Mouse (Mus musculus) brain, embryonic 18.5 days (tissue): ENCODE measurements around the gene Nupr1.

Experiments used
- DNase-seq: peaks from one replicate; pipeline ENCODE4 v3.0.0-alpha.2; 2012; ENCODE audit warnings: low read depth, low spot score

The Nupr1 gene

DNA sequence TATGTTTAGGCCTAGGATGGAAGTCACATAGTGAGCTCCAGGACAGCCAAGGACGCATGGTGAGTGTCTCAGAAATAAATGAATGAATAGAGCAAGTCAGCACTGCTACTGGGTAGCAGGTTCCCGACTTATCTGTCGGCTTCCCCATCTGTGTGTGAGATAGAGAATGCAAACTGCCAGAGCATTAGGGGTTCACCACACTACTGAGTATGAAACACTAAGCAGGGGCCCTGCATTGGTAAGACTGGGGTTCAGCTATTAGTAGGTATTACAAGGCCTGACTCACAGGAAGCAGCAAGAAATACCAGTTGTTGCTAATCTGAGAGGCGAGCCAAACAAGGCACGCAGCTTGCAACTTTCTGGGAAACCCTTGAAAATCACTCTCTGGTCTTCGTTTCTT, 31.7 kb downstream of the Nupr1 start:
- no peak for DNase-seq

GRCm38 (mm10) chr7:126596414-126596813, 34.2 kb downstream of the Nupr1 start:
- DNase-seq, result no peak

DNA sequence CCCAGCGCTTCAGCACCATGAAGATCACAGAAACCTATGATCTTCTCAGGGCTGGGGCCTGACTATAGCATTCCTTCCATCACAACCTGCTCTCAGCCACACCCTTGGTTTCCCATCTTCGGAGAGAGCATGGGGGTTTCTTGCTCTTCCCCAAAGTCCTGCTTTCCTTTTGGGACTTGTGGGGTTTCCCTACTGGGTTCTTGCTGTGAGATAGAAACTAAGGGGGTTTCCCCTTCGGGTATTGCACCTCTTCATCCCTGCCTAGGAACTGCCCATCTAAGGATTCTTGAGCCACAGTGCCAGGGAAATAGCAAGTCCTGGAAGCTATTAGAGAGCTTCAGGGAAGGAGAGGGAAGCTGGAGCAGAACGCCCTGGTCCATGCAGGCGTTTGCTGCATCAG, 34.8 kb downstream of the Nupr1 start:
- no peak for DNase-seq

DNA sequence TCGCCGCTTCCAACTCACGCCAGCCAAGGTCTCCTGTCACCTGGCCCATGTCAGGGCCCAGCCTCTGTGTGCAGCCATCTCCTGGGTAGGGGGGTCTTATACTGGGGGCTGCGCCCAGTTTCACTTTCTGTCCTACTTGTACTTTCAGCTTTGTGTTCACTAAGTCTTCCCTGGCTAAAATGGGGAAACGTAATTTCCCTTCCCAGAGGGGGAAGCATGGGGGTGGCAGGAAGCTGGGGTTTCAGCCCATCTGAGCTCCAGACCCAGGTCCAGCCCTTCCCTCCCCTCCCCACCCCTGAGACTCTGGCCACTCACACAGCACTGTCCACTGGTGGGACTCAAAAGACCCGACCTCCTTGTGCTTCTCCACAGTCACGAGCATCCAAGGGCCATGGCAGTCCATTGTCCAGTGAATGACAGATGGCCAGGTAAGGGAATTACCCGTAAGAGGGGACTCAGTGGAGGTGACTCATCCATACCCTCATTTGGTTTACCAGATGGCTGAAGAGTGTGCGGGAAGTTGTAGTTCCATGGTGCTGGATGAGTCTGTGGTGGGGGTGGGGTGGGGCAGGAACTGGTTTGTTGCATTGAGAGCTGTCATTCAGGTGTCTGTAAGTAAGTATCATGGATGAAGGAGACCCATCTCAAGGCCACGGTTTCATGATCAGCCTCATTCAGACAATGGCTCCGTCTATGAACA, 35.6 kb downstream of the Nupr1 start, which contains the start of gene Il27:
Il27 (minus strand) TSS at position 80 of the 700 bp plus-strand sequence.
- no peak for DNase-seq

GRCm38 (mm10) chr7:126587779-126588178, 42.9 kb downstream of the Nupr1 start:
- DNase-seq, result no peak

GRCm38 (mm10) chr7:126586839-126587238, 43.8 kb downstream of the Nupr1 start:
- no peak for DNase-seq

DNA sequence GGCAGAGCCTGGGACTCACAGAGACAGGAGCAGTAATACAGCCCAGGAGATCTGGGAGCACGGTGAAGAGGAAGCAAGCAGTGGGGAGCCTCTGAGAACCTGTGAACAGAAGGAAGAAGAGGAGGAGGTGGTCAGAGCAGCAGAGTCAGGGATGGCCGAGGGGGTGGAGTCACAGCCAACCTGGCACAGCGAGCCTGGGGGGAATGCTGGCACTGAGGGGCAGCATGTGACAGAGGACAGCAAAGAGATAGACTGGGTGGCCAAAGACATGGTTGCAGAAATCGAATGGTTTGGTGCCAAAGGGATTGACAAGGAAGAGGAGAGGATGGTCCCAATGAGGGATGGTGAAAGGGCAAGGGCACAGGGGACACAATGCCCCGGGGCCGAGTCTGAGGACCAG, 44.9 kb downstream of the Nupr1 start, which contains the start of gene Cln3:
Cln3 (minus strand) TSS at position 101 of the 400 bp plus-strand sequence.
- DNase-seq, result no peak

DNA sequence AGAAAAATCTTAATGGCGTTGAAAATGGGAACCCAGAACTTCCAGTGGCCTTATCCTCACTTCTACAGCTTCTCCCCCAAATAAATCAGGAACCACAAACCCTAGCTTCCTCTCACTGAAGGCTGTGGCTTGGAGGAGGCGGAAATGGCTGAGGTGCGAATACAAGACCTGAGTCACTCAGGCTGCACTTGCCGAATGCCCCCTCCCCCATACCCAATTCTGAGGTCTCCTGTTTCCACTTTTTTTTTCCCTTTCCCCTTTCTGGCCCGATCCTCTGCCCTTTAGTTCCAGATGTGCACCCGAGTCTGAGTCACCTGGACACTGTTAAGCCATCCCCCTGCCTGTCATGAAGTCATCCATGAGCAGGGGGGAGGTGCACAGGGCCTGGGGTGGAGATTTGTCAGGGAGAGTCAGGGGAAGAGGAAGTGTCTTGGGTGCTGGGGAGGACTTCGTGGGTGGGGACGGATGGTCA, 46.1 kb downstream of the Nupr1 start, which contains the start of gene Apobr:
Apobr (plus strand) TSS at position 437 of the 472 bp plus-strand sequence.
- DNase-seq, result no peak

- no peak for DNase-seq
These were observed 46.9 kb downstream of the Nupr1 start for GRCm38 (mm10) chr7:126583761-126584160.

GRCm38 (mm10) chr7:126583251-126583709, 47.4 kb downstream of the Nupr1 start:
- DNase-seq, result peak; percentile 83

- DNase-seq, result no peak
These were observed 47.9 kb downstream of the Nupr1 start for GRCm38 (mm10) chr7:126582759-126583158.

DNA sequence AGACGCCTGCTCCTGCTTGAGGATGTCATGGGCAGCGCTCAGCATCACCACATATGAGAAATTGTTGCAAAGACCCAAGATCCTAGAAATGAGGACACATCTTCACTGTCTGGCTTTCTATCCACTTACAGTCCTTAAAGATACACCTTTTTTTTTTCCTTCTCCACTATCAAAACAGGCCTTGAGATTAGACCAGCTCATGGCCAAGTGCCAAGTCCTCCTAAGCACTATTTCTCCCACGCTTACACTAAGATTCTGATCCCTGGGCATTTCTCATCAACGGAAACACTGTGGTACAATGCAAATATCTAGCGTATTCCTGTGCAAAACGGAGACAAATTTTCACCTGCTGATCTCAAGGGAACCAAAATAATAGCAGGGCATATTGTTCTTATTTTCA, 49.0 kb downstream of the Nupr1 start:
- no peak for DNase-seq

- no peak for DNase-seq
These were observed 51.5 kb downstream of the Nupr1 start for GRCm38 (mm10) chr7:126579172-126579571.

DNA sequence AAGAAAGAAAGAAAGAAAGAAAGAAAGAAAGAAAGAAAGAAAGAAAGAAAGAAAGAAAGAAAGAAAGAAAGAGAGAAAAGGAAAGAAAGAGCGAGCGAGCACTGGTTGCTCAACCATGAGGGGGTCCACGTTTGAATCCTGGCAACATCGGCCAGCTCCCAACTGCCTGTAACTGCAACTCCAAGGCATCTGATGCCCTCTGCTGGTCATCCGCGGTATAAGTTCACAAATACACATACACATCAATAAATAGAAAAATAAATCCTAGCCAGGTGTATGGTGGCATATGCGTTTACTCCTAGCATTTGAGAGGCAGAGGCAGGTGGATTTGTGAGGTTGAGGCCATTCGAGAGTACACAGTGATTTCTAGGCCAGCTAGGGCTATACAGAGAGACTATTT, 53.7 kb downstream of the Nupr1 start:
- no peak for DNase-seq
